Mouse (Mus musculus) kidney, embryonic 15.5 days (tissue): ENCODE data around the gene Rcc2. TPM values are rescaled to one million over a fixed set of nuclear protein-coding genes. Genes with fewer than 3 reads are reported as not detected.

Experiments used
- microRNA-seq: library from miRNA; unstranded; fragments of <30 nt; microRNA quantifications from one replicate; pipeline ENCODE4, GENCODE M21; 2016
- polyA plus RNA-seq: library from polyadenylated mRNA; unstranded; fragments of >200 nt; fragmentation: Nextera tagmentation; extraction: Ambion mirVana; gene quantifications from 2 replicates; pipeline ENCODE4 v1.2.1, GENCODE M21; 2015

Gene Rcc2
- polyA plus RNA-seq, 1 experiment from 2014 or later = 26.8 TPM

Small RNA genes within 50 kb of the gene (microRNA-seq; reads per million reads assigned to microRNA genes)
- not detected for gene Gm23045
- not detected for gene Gm25951

Other genes with a start within 250 kb of the Rcc2 start
- gene Arhgef10l, start 34.5 kb upstream of the Rcc2 start, polyA plus RNA-seq = 20.3 and 20.7 TPM in 2 replicates
- not detected in 2 replicates for gene Padi6, start 42.1 kb downstream of the Rcc2 start, polyA plus RNA-seq
- gene Padi4, start 73.7 kb downstream of the Rcc2 start, polyA plus RNA-seq = 1.1 and 1.4 TPM in 2 replicates
- 0.05 and 0.08 TPM in 2 replicates for gene Padi3, start 110.1 kb downstream of the Rcc2 start, polyA plus RNA-seq
- 0.21 and 0.26 TPM in 2 replicates for gene Padi1, start 145.2 kb downstream of the Rcc2 start, polyA plus RNA-seq
- gene Padi2, start 205.8 kb downstream of the Rcc2 start, polyA plus RNA-seq = 18.7 and 21.4 TPM in 2 replicates